Mouse (Mus musculus): ENCODE measurements around the gene Tpm1. TPM values are rescaled to one million over a fixed set of nuclear protein-coding genes. Genes with fewer than 3 reads are reported as not detected.
A peak's percentile ranks its signal among the peaks of the same experiment; 100 is the strongest.

Tpm1 gene
- polyA plus RNA-seq, 1 experiment from 2014 or later, result 163 TPM

GRCm38 (mm10) chr9:67077658-67078319, 28.6 kb upstream of the Tpm1 start:
- Histone ChIP-seq H3K9ac (no peak overlapping the region), H3K36me3 (replicated peaks; ENCODE audit: control insufficient read depth, insufficient read depth) (no peaks in the 10 kb centered on the region), H3K9me3 (ENCODE audit: control insufficient read depth, low read length) (no peaks in the 10 kb centered on the region), H3K4me2 (replicated peaks) (no peak overlapping the region), H3K4me3 (replicated peaks; ENCODE audit: low read length) (no peak overlapping the region), H3K4me1 (replicated peaks; ENCODE audit: control insufficient read depth, insufficient read depth, low read length) (no peaks in the 10 kb centered on the region), H3K27ac (no peak overlapping the region), H3K27me3 (ENCODE audit: control insufficient read depth, insufficient read depth, low read length) (no peaks in the 10 kb centered on the region)
- no peak for ATAC-seq (ENCODE audit: low FRiP score)
- no peak for DNase-seq (ENCODE audit: low spot score)
- 45% methylated on average over 8 of the region's 8 CpGs for WGBS

- no peak for ATAC-seq (ENCODE audit: low FRiP score)
- WGBS, result 85% methylated on average over 7 of the region's 7 CpGs
- H3K27ac ChIP-seq, result no peak overlapping the region
- H3K4me3 ChIP-seq (replicated peaks; ENCODE audit: low read length), result no peak overlapping the region
- no peaks in the 10 kb centered on the region for H3K4me1 ChIP-seq (replicated peaks; ENCODE audit: control insufficient read depth, insufficient read depth, low read length)
- no peaks in the 10 kb centered on the region for H3K27me3 ChIP-seq (ENCODE audit: control insufficient read depth, insufficient read depth, low read length)
- H3K36me3 ChIP-seq (replicated peaks; ENCODE audit: control insufficient read depth, insufficient read depth), result no peaks in the 10 kb centered on the region
- H3K9ac ChIP-seq, result no peak overlapping the region
- no peaks in the 10 kb centered on the region for H3K9me3 ChIP-seq (ENCODE audit: control insufficient read depth, low read length)
- no peak for DNase-seq (ENCODE audit: low spot score)
- H3K4me2 ChIP-seq (replicated peaks), result no peak overlapping the region
Measured at GRCm38 (mm10) chr9:67077266-67077657, 28.1 kb upstream of the Tpm1 start.

DNA sequence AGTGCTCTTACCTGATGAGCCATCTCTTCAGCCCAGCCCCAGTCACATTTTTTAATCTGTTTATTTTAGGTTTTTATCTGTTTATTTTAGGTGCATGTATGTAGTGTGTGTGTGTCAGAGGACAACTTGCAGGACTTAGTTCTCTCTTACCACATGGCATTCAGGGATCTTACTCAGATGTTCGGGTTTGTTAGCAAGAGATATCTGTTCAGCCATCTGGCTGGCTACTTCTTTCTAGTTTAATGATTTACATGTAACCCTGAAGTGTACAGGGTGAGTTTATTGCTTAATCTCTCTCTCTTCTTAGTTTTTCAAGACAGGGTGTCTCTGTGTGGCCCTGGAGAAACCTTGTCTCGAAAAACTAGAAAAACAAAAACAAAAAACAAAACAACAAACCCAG, 23.0 kb upstream of the Tpm1 start:
- Histone ChIP-seq H3K27ac (no peak overlapping the region), H3K36me3 (replicated peaks; ENCODE audit: control insufficient read depth, insufficient read depth) (no peaks in the 10 kb centered on the region), H3K9me3 (ENCODE audit: control insufficient read depth, low read length) (no peaks in the 10 kb centered on the region), H3K9ac (no peak overlapping the region), H3K4me1 (replicated peaks; ENCODE audit: control insufficient read depth, insufficient read depth, low read length) (no peaks in the 10 kb centered on the region), H3K27me3 (ENCODE audit: control insufficient read depth, insufficient read depth, low read length) (no peaks in the 10 kb centered on the region), H3K4me2 (replicated peaks) (no peak overlapping the region), H3K4me3 (replicated peaks; ENCODE audit: low read length) (no peak overlapping the region)
- DNase-seq (ENCODE audit: low spot score), result no peak
- 80% methylated on average over 2 of the region's 2 CpGs for WGBS
- no peak for ATAC-seq (ENCODE audit: low FRiP score)

DNA sequence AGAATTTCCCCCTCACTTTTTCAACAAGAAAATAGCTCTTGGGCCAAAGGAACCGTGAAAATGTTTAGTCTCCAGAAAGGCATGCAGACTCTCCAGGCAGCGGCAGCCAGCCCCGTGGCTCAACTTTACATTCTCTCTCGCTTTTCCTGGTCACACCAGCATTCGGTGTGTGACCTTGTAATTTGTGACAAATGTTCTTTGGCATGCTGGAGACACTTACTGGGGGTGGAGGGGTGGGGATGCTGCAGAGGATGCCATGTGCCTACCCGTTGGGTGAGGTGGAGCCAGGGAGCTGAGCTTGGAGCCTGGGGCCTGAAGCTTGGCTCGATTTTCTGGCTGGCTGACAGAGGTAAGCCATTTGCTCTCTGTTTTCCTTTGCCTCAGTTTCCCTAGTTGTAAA, 22.4 kb upstream of the Tpm1 start:
- no peaks in the 10 kb centered on the region for H3K27me3 ChIP-seq (ENCODE audit: control insufficient read depth, insufficient read depth, low read length)
- H3K4me1 ChIP-seq (replicated peaks; ENCODE audit: control insufficient read depth, insufficient read depth, low read length), result no peaks in the 10 kb centered on the region
- H3K4me3 ChIP-seq (replicated peaks; ENCODE audit: low read length), result no peak overlapping the region
- H3K9me3 ChIP-seq (ENCODE audit: control insufficient read depth, low read length), result no peaks in the 10 kb centered on the region
- DNase-seq (ENCODE audit: low spot score), result no peak
- no peak overlapping the region for H3K4me2 ChIP-seq (replicated peaks)
- 50% methylated on average over 7 of the region's 7 CpGs for WGBS
- H3K9ac ChIP-seq, result no peak overlapping the region
- ATAC-seq (ENCODE audit: low FRiP score), result no peak
- H3K27ac ChIP-seq, result no peak overlapping the region
- H3K36me3 ChIP-seq (replicated peaks; ENCODE audit: control insufficient read depth, insufficient read depth), result no peaks in the 10 kb centered on the region

DNA sequence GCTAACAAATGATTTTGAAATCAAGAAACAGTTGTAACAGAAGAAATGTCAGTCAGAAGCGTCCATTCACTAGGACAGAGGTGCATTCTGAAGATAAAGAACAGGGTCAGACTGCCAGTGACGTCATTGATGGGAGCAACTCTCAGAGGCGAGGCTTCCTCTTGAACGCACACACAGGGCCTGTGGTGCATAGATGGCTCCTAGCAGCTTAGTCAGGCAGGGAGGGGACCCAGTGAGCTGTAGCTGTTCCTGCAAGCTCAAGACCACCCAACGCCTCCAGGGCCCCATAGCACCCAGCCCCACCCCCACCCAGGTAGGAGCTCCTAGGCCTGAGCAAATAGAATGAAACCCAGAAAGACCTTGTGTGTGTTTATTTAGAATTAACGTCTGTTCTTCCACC, 21.9 kb upstream of the Tpm1 start:
- no peak for DNase-seq (ENCODE audit: low spot score)
- 37% methylated on average over 6 of the region's 6 CpGs for WGBS

DNA sequence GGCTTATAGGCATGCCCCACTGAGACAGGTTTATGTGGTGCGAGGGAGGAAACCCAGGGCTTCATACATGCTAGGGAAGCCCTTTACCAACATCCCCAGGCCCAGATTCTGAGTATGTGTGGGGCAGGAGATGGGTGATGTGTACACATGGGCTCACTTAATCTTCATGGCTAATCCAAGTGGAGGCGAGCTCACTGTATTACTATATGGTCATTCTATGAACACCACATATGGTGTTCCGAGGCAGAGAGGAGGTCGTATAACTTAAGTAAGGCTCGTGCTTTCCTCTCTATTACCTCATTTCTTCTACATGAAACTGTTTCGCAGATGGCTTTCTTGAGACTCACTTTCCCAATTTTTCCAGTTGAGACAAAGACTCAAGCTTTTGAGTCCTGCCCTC, 17.4 kb upstream of the Tpm1 start:
- WGBS, result 94% methylated on average over 6 of the region's 6 CpGs
- H3K27me3 ChIP-seq (ENCODE audit: control insufficient read depth, insufficient read depth, low read length), result no peaks in the 10 kb centered on the region

More for the DNA sequence above, 21.9 kb upstream of the Tpm1 start:
- H3K4me3 ChIP-seq (replicated peaks; ENCODE audit: low read length), result no peak overlapping the region
- H3K27me3 ChIP-seq (ENCODE audit: control insufficient read depth, insufficient read depth, low read length), result no peaks in the 10 kb centered on the region
- H3K36me3 ChIP-seq (replicated peaks; ENCODE audit: control insufficient read depth, insufficient read depth), result no peaks in the 10 kb centered on the region
- no peak for ATAC-seq (ENCODE audit: low FRiP score)
- H3K4me2 ChIP-seq (replicated peaks), result no peak overlapping the region
- H3K9ac ChIP-seq, result no peak overlapping the region
- H3K9me3 ChIP-seq (ENCODE audit: control insufficient read depth, low read length), result no peaks in the 10 kb centered on the region
- no peaks in the 10 kb centered on the region for H3K4me1 ChIP-seq (replicated peaks; ENCODE audit: control insufficient read depth, insufficient read depth, low read length)
- no peak overlapping the region for H3K27ac ChIP-seq

DNA sequence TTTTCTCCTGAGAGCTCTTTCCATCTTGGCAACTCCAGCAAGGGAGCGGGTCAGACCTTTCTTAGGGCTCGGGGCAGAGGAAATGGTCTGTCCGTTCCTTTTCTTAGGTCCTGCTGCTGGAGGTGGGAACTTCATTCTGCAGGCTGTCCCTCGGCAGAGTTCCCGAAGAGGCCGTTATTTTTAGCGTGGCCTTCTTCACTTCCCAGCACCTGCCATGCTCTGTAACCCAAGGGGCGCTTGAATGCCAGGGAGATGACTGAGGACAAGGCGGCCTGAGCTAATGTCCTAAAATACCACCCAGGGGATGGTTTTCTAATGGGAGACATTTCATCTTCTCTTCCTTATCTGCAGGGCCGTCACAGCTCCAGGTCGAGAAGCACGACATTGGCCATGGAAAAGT, 10.5 kb upstream of the Tpm1 start:
- Histone ChIP-seq H3K9me3 (ENCODE audit: control insufficient read depth, low read length) (no peaks in the 10 kb centered on the region), H3K4me1 (replicated peaks; ENCODE audit: control insufficient read depth, insufficient read depth, low read length) (no peaks in the 10 kb centered on the region), H3K4me2 (replicated peaks) (no peak overlapping the region), H3K36me3 (replicated peaks; ENCODE audit: control insufficient read depth, insufficient read depth) (no peaks in the 10 kb centered on the region), H3K27me3 (ENCODE audit: control insufficient read depth, insufficient read depth, low read length) (no peaks in the 10 kb centered on the region), H3K9ac (no peak overlapping the region), H3K4me3 (replicated peaks; ENCODE audit: low read length) (no peak overlapping the region), H3K27ac (no peak overlapping the region)
- ATAC-seq (ENCODE audit: low FRiP score) (no peak), DNase-seq (ENCODE audit: low spot score) (no peak)
- 83% methylated on average over 12 of the region's 12 CpGs for WGBS

More for the DNA sequence above, 17.4 kb upstream of the Tpm1 start:
- Histone ChIP-seq H3K4me2 (replicated peaks) (no peak overlapping the region), H3K27ac (no peak overlapping the region), H3K4me3 (replicated peaks; ENCODE audit: low read length) (no peak overlapping the region), H3K9ac (no peak overlapping the region), H3K36me3 (replicated peaks; ENCODE audit: control insufficient read depth, insufficient read depth) (no peaks in the 10 kb centered on the region), H3K4me1 (replicated peaks; ENCODE audit: control insufficient read depth, insufficient read depth, low read length) (no peaks in the 10 kb centered on the region), H3K9me3 (ENCODE audit: control insufficient read depth, low read length) (no peaks in the 10 kb centered on the region)
- no peak for DNase-seq (ENCODE audit: low spot score)
- no peak for ATAC-seq (ENCODE audit: low FRiP score)

DNA sequence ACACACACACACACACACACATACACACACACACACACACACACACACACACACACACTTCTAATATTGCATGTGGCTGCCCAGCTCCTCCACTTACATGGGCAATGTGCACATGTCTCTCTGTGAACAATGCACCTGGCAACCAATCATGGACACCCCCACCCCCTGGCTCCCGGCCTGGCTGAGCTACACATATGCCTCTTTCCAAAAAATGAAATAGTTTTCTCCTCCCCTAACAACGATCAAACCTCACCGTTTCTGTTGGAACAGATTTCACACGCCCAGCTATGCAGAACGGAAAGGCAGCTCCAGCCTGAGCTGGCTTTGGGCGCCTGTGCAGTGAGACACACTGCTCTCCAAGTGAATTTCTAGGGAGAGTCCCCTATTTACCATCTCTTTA, 9.2 kb upstream of the Tpm1 start:
- no peak overlapping the region for H3K27ac ChIP-seq
- ATAC-seq (ENCODE audit: low FRiP score) (no peak), DNase-seq (ENCODE audit: low spot score) (peak; percentile 48)
- no peaks in the 10 kb centered on the region for H3K4me1 ChIP-seq (replicated peaks; ENCODE audit: control insufficient read depth, insufficient read depth, low read length)
- no peaks in the 10 kb centered on the region for H3K27me3 ChIP-seq (ENCODE audit: control insufficient read depth, insufficient read depth, low read length)
- no peaks in the 10 kb centered on the region for H3K9me3 ChIP-seq (ENCODE audit: control insufficient read depth, low read length)
- H3K4me2 ChIP-seq (replicated peaks), result no peak overlapping the region
- H3K4me3 ChIP-seq (replicated peaks; ENCODE audit: low read length), result no peak overlapping the region
- WGBS, result 57% methylated on average over 6 of the region's 6 CpGs
- no peak overlapping the region for H3K9ac ChIP-seq
- no peaks in the 10 kb centered on the region for H3K36me3 ChIP-seq (replicated peaks; ENCODE audit: control insufficient read depth, insufficient read depth)

DNA sequence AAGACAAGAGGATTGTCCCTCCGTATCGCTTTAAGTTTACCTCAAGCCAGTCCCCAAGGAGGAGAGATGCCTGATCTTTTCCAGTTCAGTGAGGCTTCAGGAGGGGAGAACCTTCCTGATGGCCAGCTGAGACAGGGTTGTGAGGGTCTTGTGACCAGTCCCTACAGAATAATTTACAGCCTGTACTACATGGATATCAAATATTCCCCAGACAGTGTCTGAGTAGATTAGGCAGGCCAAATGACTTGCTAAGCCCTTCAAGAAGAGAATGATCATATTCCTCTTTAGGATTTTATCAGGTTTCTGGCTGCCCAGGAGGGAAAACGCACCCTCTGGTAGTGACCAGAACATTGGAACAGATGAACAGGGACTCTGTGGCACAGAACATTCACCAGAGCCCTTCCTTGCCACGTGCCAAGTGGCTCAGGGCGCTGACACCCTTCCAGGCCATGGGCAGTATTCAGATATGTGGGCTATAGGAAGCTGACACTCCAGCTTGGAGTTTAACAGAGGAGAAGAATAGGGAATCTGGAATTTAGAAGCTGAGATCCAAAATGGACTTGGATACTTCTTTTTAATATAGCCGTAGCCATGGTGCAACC, 1.6 kb upstream of the Tpm1 start:
- Histone ChIP-seq H3K9me3 (ENCODE audit: control insufficient read depth, low read length) (no peaks in the 10 kb centered on the region), H3K4me3 (replicated peaks; ENCODE audit: low read length) (no peak overlapping the region), H3K27ac (no peak overlapping the region), H3K27me3 (ENCODE audit: control insufficient read depth, insufficient read depth, low read length) (peaks cover 52% of the 10 kb centered on the region), H3K4me2 (replicated peaks) (no peak overlapping the region), H3K4me1 (replicated peaks; ENCODE audit: control insufficient read depth, insufficient read depth, low read length) (peaks cover 20% of the 10 kb centered on the region), H3K36me3 (replicated peaks; ENCODE audit: control insufficient read depth, insufficient read depth) (no peaks in the 10 kb centered on the region), H3K9ac (no peak overlapping the region)
- ATAC-seq (ENCODE audit: low FRiP score) (no peak), DNase-seq (ENCODE audit: low spot score) (no peak)
- WGBS, result 81% methylated on average over 6 of the region's 6 CpGs

Measured in hindbrain, embryonic 14.5 days (tissue).